Mouse (Mus musculus) liver, embryonic 16.5 days (tissue): ENCODE data around the gene Wdr4. TPM values are rescaled to one million over a fixed set of nuclear protein-coding genes. Genes with fewer than 3 reads are reported as not detected.
"Not testable (repeated sequence)": the region's sequence is repeated elsewhere in the genome, so short reads cannot be mapped to it uniquely, and the experiment has no call there.

ENCODE experiments used
- ATAC-seq: fragments of 200-750 bp; cut with Nextera tagmentation; 2 replicates; pipeline ENCODE4 v1.8.0; 2017; ENCODE audit warnings: low read depth, mild to moderate bottlenecking, moderate number of reproducible peaks, moderate library complexity
- H3K27ac ChIP-seq: fragments of 300-500 bp; sonication (generic); 2 replicates; pipeline ENCODE4 v1.5.1; 2014; ENCODE audit warnings: mild to moderate bottlenecking, low read length
- H3K27me3 ChIP-seq: fragments of 300-500 bp; sonication (generic); 2 replicates; pipeline ENCODE4 v1.6.1; 2014; ENCODE audit warnings: low read depth, low read length, mixed read lengths; ENCODE audit not compliant: control insufficient read depth, insufficient read depth
- H3K36me3 ChIP-seq: fragments of 300-500 bp; sonication (generic); 2 replicates; pipeline ENCODE4 v1.6.1; 2014; ENCODE audit warnings: mild to moderate bottlenecking; ENCODE audit not compliant: control insufficient read depth, insufficient read depth
- H3K4me1 ChIP-seq: fragments of 300-500 bp; sonication (generic); 2 replicates; pipeline ENCODE4 v1.6.1; 2014; ENCODE audit warnings: low read depth, low read length, mixed read lengths; ENCODE audit not compliant: control insufficient read depth
- H3K4me2 ChIP-seq: fragments of 300-500 bp; sonication (generic); 2 replicates; pipeline ENCODE4 v1.6.1; 2014; ENCODE audit warnings: low read depth, low read length, mixed read lengths
- H3K4me3 ChIP-seq: fragments of 300-500 bp; sonication (generic); 2 replicates; pipeline ENCODE4 v1.5.1; 2014; ENCODE audit warnings: low read depth, mild to moderate bottlenecking, low read length
- H3K9ac ChIP-seq: fragments of 300-500 bp; sonication (generic); 2 replicates; pipeline ENCODE4 v1.6.1; 2014; ENCODE audit warnings: low read depth, low read length
- H3K9me3 ChIP-seq: fragments of 300-500 bp; sonication (generic); replicated peaks from 2 replicates; pipeline ENCODE4 v1.6.1; 2016; ENCODE audit warnings: low read length; ENCODE audit not compliant: control insufficient read depth
- WGBS: fragments of 180-500 bp; shearing (Covaris S2); extraction: QIAGEN DNeasy Blood & Tissue Kit; methylation state at CpG from one replicate; pipeline ENCODE4 v1.1.7; 2014; ENCODE audit not compliant: insufficient replicate concordance; 5-methylcytosine and 5-hydroxymethylcytosine counted together
- polyA plus RNA-seq: library from polyadenylated mRNA; unstranded; fragments of >200 nt; fragmentation: Nextera tagmentation; extraction: Ambion mirVana; gene quantifications from 2 replicates; pipeline ENCODE4 v1.2.1, GENCODE M21; 2015

Wdr4 gene
- polyA plus RNA-seq, 1 experiment from 2014 or later, result 15.8 TPM

DNA sequence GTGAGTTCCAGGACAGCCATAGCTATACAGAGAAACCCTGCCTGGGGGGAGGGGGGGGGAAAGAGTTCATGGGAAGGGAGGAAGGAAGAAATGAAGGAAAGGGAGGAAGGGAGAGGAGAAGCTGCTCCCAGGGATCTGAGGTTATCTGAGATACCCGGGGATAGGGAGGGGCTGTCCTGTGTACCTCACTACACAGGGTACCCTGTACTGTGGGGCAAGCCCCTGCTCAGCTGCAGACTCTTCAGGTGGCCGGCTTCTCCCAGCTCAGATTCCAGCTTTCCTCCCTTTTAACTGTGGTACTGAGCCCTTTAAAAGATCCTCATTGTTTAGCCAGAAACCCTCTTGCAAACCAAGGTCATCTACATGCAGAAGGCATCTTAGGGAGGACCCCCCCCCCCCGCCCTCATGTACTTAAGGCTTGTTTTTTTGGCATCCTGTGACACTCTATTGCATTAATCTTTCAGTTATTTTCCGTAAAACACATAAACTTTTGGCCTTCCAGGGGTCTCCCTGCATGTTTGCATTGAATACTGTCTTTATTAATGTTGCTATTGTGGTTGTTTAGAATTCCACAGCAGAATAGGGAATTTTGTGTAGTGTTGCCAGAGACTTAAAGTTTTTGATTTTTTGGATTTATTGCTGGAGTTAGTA lies 21.2 kb upstream of the Wdr4 start:
- H3K4me2 ChIP-seq, result no peak overlapping the region
- H3K9ac ChIP-seq, result no peak overlapping the region
- no peak overlapping the region for H3K4me3 ChIP-seq
- no peaks in the 10 kb centered on the region for H3K36me3 ChIP-seq
- no peaks in the 10 kb centered on the region; the same call in 1 of the 2 replicates for H3K4me1 ChIP-seq
- 48% methylated on average over 4 of the region's 4 CpGs for WGBS
- H3K9me3 ChIP-seq, result no peaks in the 10 kb centered on the region
- no peak for ATAC-seq
- no peak overlapping the region for H3K27ac ChIP-seq
- H3K27me3 ChIP-seq, result no peaks in the 10 kb centered on the region

DNA sequence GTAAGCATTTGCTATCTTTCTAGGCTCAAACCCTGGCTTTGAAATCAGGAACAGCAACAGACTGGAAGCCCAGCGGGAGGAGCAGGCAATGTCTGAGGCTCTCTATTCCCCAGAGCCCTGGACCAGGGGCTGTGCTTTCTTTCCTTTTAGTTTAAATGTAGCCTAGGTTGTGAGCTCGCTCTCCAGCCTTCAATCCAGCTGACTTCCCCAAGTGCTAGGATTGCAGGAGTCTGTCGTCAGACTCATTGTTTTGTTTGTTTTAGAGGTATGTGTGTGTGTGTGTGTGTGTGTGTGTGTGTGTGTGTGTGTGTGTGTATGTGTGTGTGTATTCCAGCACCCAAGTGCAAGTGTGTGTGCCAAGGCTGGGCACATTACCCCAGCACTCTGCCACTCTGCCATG lies 20.3 kb upstream of the Wdr4 start:
- no peaks in the 10 kb centered on the region for H3K36me3 ChIP-seq
- no peaks in the 10 kb centered on the region for H3K27me3 ChIP-seq
- WGBS, result 42% methylated on average over 3 of the region's 3 CpGs
- H3K9ac ChIP-seq, result no peak overlapping the region
- H3K4me3 ChIP-seq, result no peak overlapping the region
- no peak overlapping the region for H3K4me2 ChIP-seq
- no peaks in the 10 kb centered on the region; the same call in 1 of the 2 replicates for H3K4me1 ChIP-seq
- ATAC-seq, result no peak
- H3K27ac ChIP-seq, result no peak overlapping the region
- no peaks in the 10 kb centered on the region for H3K9me3 ChIP-seq

DNA sequence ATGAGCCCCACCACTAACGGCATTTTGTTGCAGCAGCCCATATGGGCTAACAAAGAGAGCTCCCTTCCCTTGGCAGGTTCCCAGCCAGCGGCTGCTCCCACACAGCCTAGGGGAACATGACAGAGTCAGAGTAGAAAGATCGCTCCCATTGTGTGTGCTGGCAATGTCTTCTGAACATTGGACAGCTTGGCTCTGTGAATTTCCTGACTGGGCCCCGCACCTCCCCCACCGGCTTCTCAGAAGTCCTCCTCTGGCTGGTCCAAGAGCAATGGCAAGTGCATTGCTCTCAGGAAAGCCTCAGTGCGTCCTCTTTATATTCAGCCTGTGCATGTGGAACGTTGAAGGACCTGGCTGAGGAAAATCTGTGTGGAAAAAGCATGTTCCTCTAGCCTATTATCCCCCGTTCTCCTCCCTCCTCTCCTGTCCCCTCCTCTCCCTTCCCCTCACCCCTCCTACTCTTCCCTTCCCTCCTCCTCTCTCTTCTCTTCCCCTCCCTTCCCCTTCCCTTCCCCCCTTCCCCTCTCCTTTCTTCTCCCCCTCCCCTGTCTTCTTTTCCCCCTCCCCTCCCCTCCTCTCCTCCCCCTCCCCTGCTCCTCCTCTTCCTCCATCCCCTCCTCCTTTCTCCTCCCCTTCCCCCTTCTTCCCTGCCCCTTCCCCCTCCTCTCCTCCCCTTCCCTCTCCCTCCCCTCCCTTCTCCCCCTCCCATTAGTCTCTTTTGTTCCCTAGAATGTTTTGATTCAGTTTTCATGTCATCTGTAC lies 16.3 kb upstream of the Wdr4 start:
- H3K9ac ChIP-seq, result no peak overlapping the region
- H3K4me2 ChIP-seq, result no peak overlapping the region
- H3K9me3 ChIP-seq, result no peaks in the 10 kb centered on the region
- no peak for ATAC-seq
- peaks cover 8% of the 10 kb centered on the region for H3K36me3 ChIP-seq
- no peak overlapping the region for H3K4me3 ChIP-seq
- no peaks in the 10 kb centered on the region for H3K27me3 ChIP-seq
- H3K4me1 ChIP-seq, result no peaks in the 10 kb centered on the region; the same call in 1 of the 2 replicates
- no peak overlapping the region for H3K27ac ChIP-seq
- 33% methylated on average over 8 of the region's 8 CpGs for WGBS

DNA sequence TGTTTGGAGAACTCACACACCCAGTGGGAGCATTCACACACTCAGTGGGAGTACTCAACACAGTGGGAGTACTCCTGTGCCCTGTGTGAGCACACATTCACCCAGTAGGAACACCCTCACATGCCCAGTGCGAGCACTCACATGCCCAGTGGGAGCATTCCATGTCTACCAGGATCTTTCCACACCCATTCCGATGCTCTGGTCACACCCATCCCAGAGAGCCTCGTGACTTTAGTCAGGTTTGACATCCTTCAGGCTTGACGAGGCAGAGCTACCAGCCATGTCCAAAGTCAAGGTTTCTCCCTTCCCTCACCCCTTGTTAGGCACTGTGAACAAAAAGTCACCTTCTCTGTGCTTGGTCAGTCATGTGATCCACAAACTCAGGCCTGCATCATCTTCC lies 15.6 kb upstream of the Wdr4 start:
- H3K36me3 ChIP-seq, result peaks cover 14% of the 10 kb centered on the region
- no peaks in the 10 kb centered on the region for H3K27me3 ChIP-seq
- no peak for ATAC-seq
- H3K4me1 ChIP-seq, result no peaks in the 10 kb centered on the region; the same call in 1 of the 2 replicates
- no peak overlapping the region for H3K9ac ChIP-seq
- WGBS, result 61% methylated on average over 4 of the region's 4 CpGs
- H3K27ac ChIP-seq, result no peak overlapping the region
- H3K4me3 ChIP-seq, result no peak overlapping the region
- no peaks in the 10 kb centered on the region for H3K9me3 ChIP-seq
- no peak overlapping the region for H3K4me2 ChIP-seq

DNA sequence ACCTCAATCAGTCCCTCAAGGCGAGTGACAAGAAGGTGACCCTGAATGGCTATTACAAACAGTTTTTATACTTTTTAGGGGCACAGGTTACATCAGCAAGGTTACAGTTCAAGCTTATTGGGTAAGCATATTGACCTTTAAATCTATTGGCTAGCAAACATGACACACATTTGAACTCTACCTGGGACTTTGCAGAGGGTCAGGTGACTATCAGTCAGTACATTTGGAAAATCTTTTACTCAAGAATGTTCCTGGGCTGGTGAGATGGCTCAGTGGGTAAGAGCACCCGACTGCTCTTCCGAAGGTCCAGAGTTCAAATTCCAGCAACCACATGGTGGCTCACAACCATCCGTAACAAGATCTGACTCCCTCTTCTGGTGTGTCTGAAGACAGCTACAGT lies 12.6 kb upstream of the Wdr4 start:
- peaks cover 26% of the 10 kb centered on the region for H3K36me3 ChIP-seq
- ATAC-seq, H3K27ac ChIP-seq, H3K9ac ChIP-seq, H3K4me1 ChIP-seq, H3K9me3 ChIP-seq, H3K27me3 ChIP-seq, H3K4me2 ChIP-seq, H3K4me3 ChIP-seq: not testable (repeated sequence)
- WGBS, result 74% methylated on average over 3 of the region's 4 CpGs

DNA sequence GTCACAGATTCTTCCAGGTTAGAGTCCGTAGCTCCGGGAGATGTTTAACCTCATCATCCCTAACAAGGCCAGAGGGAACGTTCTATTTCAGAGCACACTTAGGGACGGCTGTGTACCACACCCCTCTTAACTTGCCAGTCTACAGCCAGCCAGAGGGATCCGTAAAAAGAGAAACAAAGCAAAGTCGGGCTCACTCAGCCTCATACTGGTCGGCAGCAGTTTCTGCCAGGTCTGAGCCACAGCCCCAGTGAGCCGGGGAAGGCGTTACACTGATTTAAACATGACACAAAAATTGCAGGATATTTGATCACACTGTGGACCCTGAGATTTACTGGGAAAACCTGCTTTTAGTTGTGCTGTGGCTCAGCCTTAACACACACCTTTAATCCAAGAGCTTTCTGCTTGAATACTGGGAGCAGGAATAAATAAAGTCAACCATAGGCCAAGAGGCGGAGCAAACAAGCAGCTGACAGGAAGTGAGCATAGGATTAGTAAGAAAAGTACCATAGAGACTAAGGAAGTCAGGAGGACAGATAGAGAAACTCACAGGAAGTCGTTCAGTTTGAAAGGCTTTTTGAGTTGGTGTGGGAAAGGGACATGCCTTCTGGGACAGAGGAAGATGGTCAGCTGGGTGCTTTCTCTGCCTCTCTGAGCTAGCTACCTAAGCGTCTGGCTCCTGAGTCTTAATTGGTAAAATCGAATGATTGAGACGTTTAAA lies 11.8 kb upstream of the Wdr4 start:
- no peak overlapping the region for H3K9ac ChIP-seq
- H3K27ac ChIP-seq, result no peak overlapping the region
- no peak overlapping the region for H3K4me3 ChIP-seq
- 71% methylated on average over 14 of the region's 14 CpGs for WGBS
- no peaks in the 10 kb centered on the region for H3K27me3 ChIP-seq
- peaks cover 32% of the 10 kb centered on the region for H3K36me3 ChIP-seq
- no peaks in the 10 kb centered on the region; the same call in 1 of the 2 replicates for H3K4me1 ChIP-seq
- no peaks in the 10 kb centered on the region for H3K9me3 ChIP-seq
- no peak overlapping the region for H3K4me2 ChIP-seq
- ATAC-seq, result no peak

DNA sequence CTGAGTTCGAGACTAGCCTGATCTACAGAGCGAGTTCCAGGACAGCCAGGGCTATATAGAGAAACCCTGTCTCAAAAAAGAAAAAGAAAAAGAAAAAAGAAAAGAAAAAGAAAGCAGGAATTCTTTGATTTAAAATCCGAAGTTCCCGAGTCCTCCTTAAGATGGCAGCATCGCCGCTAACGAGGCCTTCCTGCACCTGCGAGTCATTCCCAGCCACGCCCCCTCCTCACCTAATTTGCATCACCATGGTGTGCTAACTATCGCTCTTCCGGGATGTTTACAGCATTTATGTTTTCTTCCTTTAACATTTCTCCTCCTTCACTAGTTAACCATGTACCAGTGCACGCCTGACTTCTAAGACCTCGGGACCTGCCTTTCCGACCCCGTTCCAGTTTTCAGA lies 9.5 kb upstream of the Wdr4 start:
- Histone ChIP-seq H3K4me1 (no peaks in the 10 kb centered on the region), H3K9me3 (no peaks in the 10 kb centered on the region), H3K9ac (no peak overlapping the region), H3K36me3 (peaks cover 32% of the 10 kb centered on the region), H3K27me3 (no peaks in the 10 kb centered on the region), H3K4me3 (no peak overlapping the region), H3K4me2 (no peak overlapping the region), H3K27ac (no peak overlapping the region)
- 59% methylated on average over 15 of the region's 15 CpGs for WGBS
- no peak for ATAC-seq

DNA sequence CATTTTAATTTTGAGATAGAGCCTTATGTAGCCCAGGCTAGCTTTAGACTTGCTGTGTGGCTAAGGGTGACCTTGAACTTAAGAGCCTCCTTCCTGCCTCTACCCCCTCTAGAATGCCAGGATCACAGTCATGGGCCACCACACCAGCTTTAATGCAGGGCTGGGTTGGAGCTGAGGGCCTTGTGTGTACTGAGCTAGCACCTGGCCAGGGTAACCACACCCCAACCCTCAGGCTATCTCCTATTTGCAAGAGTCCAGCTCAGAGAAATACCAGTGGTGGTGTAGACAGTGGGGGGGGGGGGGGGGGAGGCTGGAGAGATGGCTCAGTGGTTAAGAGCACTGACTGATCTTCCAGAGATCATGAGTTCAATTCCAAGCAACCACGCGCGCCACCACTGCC lies 6.0 kb upstream of the Wdr4 start:
- Histone ChIP-seq H3K4me3 (no peak overlapping the region), H3K36me3 (peaks cover 22% of the 10 kb centered on the region), H3K4me2 (no peak overlapping the region), H3K9ac (no peak overlapping the region), H3K9me3 (no peaks in the 10 kb centered on the region), H3K4me1 (peaks cover 6% of the 10 kb centered on the region), H3K27ac (no peak overlapping the region), H3K27me3 (no peaks in the 10 kb centered on the region)
- 96% methylated on average over 3 of the region's 3 CpGs for WGBS
- ATAC-seq, result no peak

DNA sequence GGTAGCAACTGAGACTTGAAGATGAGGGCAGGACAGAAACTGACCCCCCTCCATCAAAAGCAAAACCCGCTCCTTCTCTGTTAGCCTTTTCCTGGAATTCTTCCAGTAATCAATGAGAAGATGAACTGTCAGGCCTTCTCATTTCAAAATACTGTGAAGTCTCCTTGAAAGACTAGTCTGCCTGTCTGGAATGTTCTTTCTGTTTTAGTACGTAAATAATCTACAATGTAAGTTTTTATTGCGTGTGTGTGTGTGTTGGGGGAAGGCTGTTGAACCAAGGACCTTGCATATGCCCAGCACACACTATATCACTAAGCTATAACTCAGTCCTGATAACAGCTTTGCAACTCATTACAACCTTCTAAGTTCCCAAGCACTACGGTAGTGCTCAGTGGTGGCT lies 5.3 kb upstream of the Wdr4 start:
- Histone ChIP-seq H3K9ac (no peak overlapping the region), H3K4me2 (no peak overlapping the region), H3K27me3 (no peaks in the 10 kb centered on the region), H3K9me3 (no peaks in the 10 kb centered on the region), H3K27ac (no peak overlapping the region), H3K36me3 (peaks cover 17% of the 10 kb centered on the region), H3K4me1 (peaks cover 10% of the 10 kb centered on the region), H3K4me3 (no peak overlapping the region)
- no peak for ATAC-seq
- WGBS, result 83% methylated on average over 4 of the region's 4 CpGs
